Mouse (Mus musculus) cerebellum, adult 2 months (tissue): ENCODE measurements around the gene Stk39. TPM values are rescaled to one million over a fixed set of nuclear protein-coding genes. Genes with fewer than 3 reads are reported as not detected.
A peak's percentile ranks its signal among the peaks of the same experiment; 100 is the strongest.
"Not testable (repeated sequence)": the region's sequence is repeated elsewhere in the genome, so short reads cannot be mapped to it uniquely, and the experiment has no call there.

Source experiments
- DNase-seq, 2 experiments: peaks; one replicate each; pipeline ENCODE4 v3.0.0; 2021
- H3K27ac ChIP-seq: fragments of 200-500 bp; 2 replicates; pipeline ENCODE4 v1.5.1; 2012; ENCODE audit warnings: low read length, control low read depth, inconsistent platforms; ENCODE audit not compliant: insufficient read depth
- H3K27me3 ChIP-seq: fragments of 200-500 bp; 2 replicates; pipeline ENCODE4 v1.6.1; 2012; ENCODE audit warnings: inconsistent platforms, mild to moderate bottlenecking, low read length, moderate library complexity; ENCODE audit not compliant: control insufficient read depth, insufficient read depth
- H3K4me1 ChIP-seq: fragments of 200-500 bp; 2 replicates; pipeline ENCODE4 v1.6.1; 2011; ENCODE audit warnings: low read length; ENCODE audit not compliant: control insufficient read depth, insufficient read depth
- H3K4me3 ChIP-seq: fragments of 200-500 bp; replicated peaks from 2 replicates; pipeline ENCODE3; 2011; ENCODE audit warnings: mild to moderate bottlenecking, low read depth, low read length, control low read depth; ENCODE audit not compliant: insufficient read depth
- CTCF ChIP-seq: fragments of 200-500 bp; IDR thresholded peaks from 2 replicates; pipeline ENCODE4 v1.5.1; 2011; ENCODE audit warnings: low read depth, mild to moderate bottlenecking, control low read depth, low read length, moderate library complexity, borderline replicate concordance; ENCODE audit not compliant: insufficient read depth
- POLR2A ChIP-seq: fragments of 200-500 bp; IDR thresholded peaks from 2 replicates; pipeline ENCODE4 v1.6.1; 2011; ENCODE audit warnings: low read length, control low read depth, borderline replicate concordance; ENCODE audit not compliant: insufficient read depth
- WGBS: fragments of 180-500 bp; shearing (Covaris S2); methylation state at CpG from one replicate; pipeline ENCODE4 v1.1.7; 2018; 5-methylcytosine and 5-hydroxymethylcytosine counted together
- polyA plus RNA-seq: library from polyadenylated mRNA; depleted of rRNA; stranded (reverse); fragments of >200 nt; gene quantifications from 2 replicates; pipeline ENCODE4 v1.2.3, GENCODE M21; 2012

Stk39 gene
- polyA plus RNA-seq, 1 experiment, result 49.8 TPM

- Histone ChIP-seq H3K27ac (no peak overlapping the region), H3K4me1 (peaks cover 2% of the 10 kb centered on the region; the same call in 1 of the 2 replicates), H3K4me3 (no peak overlapping the region), H3K27me3 (no peaks in the 10 kb centered on the region)
- TF ChIP-seq POLR2A (no peak), CTCF (no peak)
- no peak for DNase-seq
- WGBS, result 93% methylated on average over 3 of the region's 3 CpGs
Observed at GRCm38 (mm10) chr2:68242069-68242468, 230.0 kb downstream of the Stk39 start.

GRCm38 (mm10) chr2:68241640-68242039, 230.4 kb downstream of the Stk39 start:
- 100% methylated on average over 1 of the region's 1 CpGs for WGBS
- Histone ChIP-seq H3K27ac (no peak overlapping the region), H3K4me1 (peaks cover 2% of the 10 kb centered on the region; the same call in 1 of the 2 replicates), H3K27me3 (no peaks in the 10 kb centered on the region), H3K4me3 (no peak overlapping the region)
- TF ChIP-seq POLR2A (no peak), CTCF (no peak)
- DNase-seq, result no peak

- not testable (repeated sequence) for H3K27ac ChIP-seq, DNase-seq, H3K4me1 ChIP-seq, H3K4me3 ChIP-seq, H3K27me3 ChIP-seq
- 45% methylated on average over 4 of the region's 4 CpGs for WGBS
Observed at GRCm38 (mm10) chr2:68239415-68239814, 232.7 kb downstream of the Stk39 start.

GRCm38 (mm10) chr2:68232929-68233328, 239.1 kb downstream of the Stk39 start:
- Histone ChIP-seq H3K27me3 (no peaks in the 10 kb centered on the region), H3K27ac (no peak overlapping the region), H3K4me3 (no peak overlapping the region), H3K4me1 (no peaks in the 10 kb centered on the region; the same call in 1 of the 2 replicates)
- DNase-seq, result no peak
- TF ChIP-seq CTCF (no peak), POLR2A (no peak)
- 94% methylated on average over 5 of the region's 5 CpGs for WGBS

GRCm38 (mm10) chr2:68229872-68230271, 242.2 kb downstream of the Stk39 start:
- no peak overlapping the region for H3K27ac ChIP-seq
- TF ChIP-seq CTCF, result no peak
- WGBS, result 66% methylated on average over 2 of the region's 2 CpGs
- DNase-seq, result no peak
- H3K4me1 ChIP-seq, result no peaks in the 10 kb centered on the region; the same call in 1 of the 2 replicates
- no peaks in the 10 kb centered on the region for H3K27me3 ChIP-seq
- H3K4me3 ChIP-seq, result no peak overlapping the region

GRCm38 (mm10) chr2:68229081-68229480, 243.0 kb downstream of the Stk39 start:
- H3K27me3 ChIP-seq, result no peaks in the 10 kb centered on the region
- WGBS, result 33% methylated on average over 2 of the region's 2 CpGs
- no peak overlapping the region for H3K4me3 ChIP-seq
- no peak overlapping the region for H3K27ac ChIP-seq
- H3K4me1 ChIP-seq, result no peaks in the 10 kb centered on the region; the same call in 1 of the 2 replicates
- TF ChIP-seq CTCF (no peak), POLR2A (no peak)
- DNase-seq, result no peak

GRCm38 (mm10) chr2:68222227-68222873, 249.7 kb downstream of the Stk39 start:
- Histone ChIP-seq H3K4me3 (no peak overlapping the region), H3K27ac (no peak overlapping the region), H3K27me3 (no peaks in the 10 kb centered on the region), H3K4me1 (no peaks in the 10 kb centered on the region)
- 57% methylated on average over 5 of the region's 5 CpGs for WGBS
- TF ChIP-seq CTCF (no peak), POLR2A (no peak)
- DNase-seq, result peak in 1 of 2 experiments; percentile 37

- no peak for DNase-seq
- Histone ChIP-seq H3K27ac (no peak overlapping the region), H3K27me3 (no peaks in the 10 kb centered on the region), H3K4me1 (no peaks in the 10 kb centered on the region), H3K4me3 (no peak overlapping the region)
- TF ChIP-seq POLR2A, result no peak
- TF ChIP-seq CTCF, result no peak
- 80% methylated on average over 4 of the region's 4 CpGs for WGBS
Observed at GRCm38 (mm10) chr2:68221226-68221625, 250.8 kb downstream of the Stk39 start.
